Mouse (Mus musculus): ENCODE data around the gene Hexa.
A peak's percentile ranks its signal among the peaks of the same experiment; 100 is the strongest.

The Hexa gene

DNA sequence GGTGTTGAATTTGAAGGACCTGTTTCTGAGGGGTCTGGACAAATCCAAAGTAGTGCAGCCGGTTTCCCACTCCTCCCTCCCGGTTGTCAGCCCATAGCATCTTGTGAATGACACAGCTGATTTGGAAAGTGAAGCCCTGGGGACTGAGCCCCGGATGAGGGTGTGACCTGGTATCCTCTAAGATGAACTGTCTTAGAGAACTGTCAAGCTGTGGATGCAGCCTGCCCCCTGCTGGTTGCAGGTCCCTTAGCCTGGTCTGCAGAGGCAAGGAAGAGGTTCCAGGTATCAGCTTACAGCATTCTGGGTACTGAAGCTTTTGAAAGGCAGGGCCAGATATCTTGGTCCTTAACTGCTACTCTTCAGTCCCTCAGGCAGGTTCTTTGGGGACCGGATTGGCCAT, 26.3 kb downstream of the Hexa start:
- peak; percentile 70 to 78 for DNase-seq

DNA sequence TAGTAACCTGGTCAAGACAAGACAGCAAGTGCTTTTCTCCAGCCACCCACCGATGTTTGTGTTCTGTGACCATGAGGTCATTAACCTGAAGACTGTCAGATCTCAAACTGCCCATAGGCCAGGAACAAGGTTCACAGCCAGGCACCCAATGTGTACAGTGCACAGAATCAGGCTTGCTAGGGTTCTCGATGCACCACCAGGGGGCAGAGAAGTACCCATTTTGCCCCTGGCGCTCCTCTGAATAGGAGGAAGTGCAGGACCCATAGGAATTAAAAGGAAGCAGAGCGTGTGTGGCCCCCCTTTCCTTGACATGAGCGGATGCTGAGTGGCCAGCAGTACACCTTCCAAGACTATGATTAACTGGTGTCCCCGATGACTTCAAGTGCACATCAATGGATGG, 27.8 kb downstream of the Hexa start:
- peak; percentile 74 to 76 for DNase-seq

DNA sequence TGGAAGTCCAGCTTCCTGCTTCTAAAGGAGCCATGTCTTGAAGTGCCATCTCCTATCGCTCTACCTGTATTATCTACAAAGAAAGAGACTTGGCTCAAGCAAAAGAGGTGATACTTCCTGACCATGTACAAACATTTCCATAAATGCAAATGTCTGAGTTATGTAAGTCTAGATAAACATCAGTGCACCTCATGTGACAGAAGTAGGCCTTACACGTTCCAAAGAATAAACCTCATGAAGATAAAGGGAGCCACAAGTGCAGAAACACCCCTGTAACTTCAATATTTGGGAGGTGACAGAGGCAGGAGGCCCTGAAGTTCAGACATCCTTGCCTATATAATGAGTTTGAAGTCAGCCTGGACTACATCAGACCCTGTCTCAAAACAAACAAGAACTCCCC, 32.5 kb downstream of the Hexa start:
- DNase-seq = no peak

DNA sequence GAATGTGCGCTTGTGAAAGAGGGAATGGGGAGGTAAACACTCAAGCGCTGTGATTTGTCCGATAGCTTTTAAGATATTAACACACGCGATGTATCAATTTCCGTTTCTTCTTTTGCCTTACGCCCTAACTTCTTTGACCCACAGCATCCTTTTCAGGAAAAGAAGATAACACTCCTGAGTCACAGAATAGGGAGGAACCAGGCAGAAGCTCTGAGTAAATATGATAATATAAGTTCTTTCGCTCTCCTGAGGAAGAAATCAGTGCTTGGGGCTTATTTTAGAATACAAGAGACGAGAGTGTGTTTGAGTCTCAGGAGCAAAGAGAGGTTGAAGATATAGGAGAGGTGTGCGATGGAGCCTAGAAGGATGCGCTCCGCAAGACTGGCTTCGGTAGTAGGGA, 38.1 kb downstream of the Hexa start:
- DNase-seq = no peak

DNA sequence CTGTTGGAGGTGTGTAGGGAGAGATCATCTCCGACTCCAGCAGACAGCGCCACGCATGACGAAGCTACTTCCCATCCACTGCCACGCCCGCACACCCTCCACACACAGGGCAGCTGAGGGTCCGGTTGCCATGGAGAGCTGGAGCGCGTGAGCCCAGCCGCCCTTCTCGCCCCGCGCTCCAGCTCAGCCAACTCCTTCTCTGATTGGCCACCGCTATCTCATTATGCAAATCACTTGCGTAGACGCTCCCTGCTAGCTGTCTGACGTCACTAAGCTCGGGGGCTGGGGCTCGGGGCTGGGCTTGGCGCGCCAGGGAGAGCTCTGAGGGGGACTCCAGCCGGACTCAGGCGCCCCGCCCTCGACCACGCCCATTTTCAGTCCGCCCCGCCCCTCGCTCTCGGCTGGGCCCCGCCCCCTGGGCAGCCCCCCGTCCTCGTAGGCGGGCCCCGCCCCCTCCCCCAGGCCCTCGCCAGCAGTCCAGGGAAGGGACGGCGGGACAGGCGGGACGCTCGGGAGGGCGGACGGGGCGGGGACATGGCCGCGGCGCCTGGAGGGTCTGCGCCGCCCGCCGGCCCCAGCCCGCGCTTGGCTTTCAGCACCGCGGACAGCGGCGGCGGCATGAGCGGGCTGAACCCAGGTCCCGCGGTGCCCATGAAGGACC, 38.6 kb downstream of the Hexa start, which contains the start of gene Celf6:
Gene Celf6, plus strand, starts transcription at position 74 of the 661 bp plus-strand sequence.
- DNase-seq = peak; percentile 96 to 98

DNA sequence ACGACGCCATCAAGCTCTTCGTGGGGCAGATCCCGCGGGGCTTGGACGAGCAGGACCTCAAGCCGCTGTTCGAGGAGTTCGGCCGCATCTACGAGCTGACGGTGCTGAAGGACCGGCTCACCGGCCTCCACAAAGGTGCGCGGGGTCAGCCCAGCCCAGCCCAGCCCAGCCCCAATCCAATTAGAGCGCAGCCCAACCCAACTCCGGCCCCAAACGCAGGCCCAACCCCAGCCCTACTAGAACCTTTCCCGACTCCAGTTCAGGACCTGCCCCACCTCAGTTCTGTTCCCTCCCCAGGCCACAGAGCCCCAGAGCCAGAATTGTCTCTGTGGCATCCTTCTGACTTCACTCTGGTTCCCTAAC, 39.1 kb downstream of the Hexa start:
- no peak for DNase-seq

DNA sequence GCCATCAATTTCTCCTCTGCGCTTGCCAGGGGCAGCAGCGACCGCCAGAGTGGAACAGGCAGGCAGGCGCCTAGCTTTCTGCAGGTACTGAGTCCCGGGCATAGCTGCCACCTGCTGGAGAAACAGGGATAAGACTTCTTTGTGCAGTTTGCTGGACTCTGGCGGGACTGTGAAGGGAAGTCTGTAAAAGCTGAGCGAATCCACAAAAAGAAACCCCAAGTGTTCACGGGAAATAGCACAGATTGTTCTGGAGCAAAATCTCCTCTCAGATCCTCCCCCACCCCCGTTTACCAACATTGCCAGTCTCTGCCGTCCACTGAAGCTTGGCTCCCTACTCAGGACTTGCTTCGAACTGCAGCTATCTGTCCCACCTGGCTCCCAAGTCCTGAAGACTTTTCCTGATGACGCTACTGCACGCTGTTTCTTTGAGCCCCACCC, 45.5 kb downstream of the Hexa start:
- peak; percentile 90 for DNase-seq

DNA sequence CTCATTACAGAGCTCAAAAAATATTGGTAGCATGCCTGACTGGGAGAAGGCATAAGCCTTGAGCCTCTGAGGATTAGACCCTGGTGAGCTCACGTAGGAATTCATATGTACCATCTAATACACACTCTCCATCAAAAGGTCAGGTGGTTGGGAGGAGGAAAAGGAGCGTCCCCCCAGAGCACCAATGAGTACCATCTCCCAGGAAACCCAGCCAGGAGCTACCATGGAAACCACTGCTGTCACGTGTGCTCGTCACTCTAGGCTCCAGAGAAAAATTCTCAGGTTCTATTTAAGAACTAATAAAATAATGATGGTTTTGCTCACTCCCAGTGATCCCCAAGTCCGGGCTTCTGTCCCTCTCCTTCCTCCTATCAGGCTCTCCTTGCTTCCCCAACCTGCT, 48.9 kb downstream of the Hexa start:
- peak in 1 of 2 experiments; percentile 26 for DNase-seq

DNA sequence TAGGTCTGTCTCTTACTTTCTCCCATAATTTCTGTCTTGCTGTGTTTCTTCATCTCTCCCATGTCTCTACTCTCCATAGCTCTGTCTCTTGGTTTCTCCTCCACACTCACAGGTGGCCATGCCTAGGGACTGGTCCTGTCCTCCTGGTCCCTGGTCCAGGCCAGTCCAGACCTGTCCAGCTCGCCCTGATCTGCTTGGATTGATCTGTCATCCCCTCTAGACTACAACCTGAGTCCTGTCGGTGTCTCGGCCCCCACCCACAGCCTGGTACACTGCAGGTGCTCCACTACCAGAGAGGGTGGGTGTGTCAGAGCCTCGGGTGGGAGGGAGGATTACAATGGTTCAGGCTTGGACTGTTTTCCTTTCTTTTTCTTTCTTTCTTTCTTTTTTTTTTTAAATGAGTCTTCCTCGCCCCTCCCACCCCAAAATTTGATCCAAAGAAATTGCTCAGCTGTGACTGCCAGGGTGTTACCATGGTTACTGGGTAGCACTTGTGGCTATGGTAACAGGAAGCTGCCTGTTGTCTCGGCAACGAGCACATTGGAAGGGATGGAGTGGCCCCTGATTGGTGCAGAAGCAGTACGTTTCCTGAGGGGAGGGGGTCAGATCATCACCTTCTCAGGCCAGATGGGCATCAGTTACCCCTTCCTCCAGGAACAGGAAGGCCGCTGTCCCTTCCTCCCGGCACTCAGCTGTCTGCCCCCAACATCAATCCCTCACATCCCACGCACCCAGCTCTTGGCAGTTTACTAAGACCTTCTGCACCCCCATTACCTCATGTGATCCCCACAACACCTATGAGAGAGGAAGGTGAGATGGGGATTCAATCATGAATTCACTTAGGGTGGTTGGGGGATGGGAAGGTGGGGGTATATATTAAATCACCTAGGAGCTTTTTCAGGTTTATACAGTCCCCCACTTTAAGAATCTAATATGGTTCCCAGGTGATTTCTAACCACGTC, 49.7 kb downstream of the Hexa start:
- peak; percentile 81 to 82 for DNase-seq

DNA sequence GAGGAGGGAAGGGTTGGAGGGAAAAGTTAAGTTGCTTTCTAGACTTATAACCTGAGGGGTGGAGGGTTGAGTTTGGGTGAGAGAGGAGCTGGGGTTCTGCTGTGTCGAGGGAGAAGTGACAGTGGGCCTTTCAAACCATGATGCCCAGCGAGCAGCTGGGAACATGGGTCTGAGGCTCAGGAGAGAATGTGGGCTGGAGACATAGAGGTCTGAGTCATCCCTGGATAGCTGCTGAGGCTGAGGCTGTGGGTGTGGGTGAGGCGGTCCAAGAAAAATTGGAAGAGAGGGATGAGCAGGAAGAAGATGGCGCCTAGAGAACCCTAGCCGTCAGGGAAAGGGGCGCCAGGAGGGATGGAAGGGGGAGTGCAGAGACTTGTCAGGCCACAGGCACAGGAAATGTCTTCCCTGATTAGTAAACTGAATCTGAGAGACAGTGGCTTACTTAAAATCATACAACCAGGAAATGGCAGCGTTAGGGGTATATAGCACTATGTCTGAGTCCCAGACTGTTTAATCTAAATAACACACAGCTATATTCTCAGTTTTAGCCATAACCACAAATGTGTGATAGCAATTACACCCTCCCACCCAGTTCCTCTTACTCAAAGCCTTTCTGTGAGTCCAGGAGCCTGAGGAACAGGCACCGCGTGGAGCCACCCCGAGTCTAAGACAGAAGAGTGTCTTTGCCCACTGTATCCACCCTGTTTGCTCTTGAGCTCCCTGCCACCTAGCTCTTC, 50.5 kb downstream of the Hexa start:
- no peak for DNase-seq

DNA sequence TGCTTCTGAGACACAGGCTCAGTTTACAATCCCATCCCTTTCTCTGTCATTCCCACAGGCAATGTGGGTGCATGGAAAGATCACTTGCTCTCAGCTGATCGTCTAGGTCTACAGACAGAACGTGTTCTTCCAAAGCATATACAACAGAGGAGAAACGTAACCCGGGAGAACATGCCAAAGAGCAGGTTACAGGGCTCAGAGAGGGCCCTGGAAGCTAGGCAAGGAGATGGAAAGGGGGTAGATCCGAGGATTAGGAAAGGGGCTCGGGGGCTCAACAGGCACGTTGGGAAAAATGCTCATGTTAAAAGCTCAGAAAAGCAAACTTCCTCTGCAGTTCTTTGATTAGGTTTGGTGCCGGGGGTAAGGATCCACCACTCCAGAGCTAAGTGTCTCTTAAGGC, 62.3 kb downstream of the Hexa start:
- DNase-seq = no peak

DNA sequence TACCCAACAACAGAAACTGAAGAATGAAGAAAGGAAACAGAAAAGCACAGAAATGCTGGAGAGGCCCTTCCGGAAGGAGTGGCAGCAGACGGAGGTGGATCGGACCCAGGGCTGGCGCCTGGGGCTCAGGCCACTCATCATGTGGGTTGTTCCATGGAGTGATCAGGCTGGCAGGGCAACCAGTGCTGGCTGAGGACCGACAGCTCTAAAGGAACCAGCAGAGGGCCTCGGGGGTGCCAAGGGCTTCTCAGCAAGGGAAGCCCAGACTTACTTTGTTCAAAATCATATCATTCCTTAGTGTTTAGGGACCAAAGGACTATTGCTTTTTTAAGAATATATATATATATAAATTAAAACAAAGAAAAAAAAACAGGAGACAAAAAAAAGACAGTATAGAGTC, 66.6 kb downstream of the Hexa start:
- peak; percentile 40 to 61 for DNase-seq

DNA sequence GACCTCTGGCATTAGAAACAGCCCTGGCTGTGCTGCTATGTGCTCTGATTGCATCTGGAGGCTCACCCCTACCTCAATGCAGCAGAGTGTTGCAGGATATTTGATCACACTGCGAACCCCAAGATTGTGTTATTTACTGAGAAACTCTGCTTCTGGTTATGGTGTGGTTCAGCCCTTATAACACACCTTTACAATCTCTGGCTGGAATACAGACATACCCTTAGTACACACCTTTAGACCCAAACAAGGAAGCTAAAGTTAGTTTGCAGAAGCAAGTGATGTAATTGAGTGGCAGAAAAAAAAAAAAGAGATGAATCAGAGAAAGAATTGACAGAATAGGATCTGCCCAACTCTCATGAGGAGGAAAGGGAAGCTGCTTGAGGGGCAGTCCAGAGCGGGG, 71.6 kb downstream of the Hexa start:
- no peak for DNase-seq

Measured in cerebellum, postnatal 10 days (tissue).